9 mouse cellular contexts compared by ENCODE assay signal in the genomic region with DNA sequence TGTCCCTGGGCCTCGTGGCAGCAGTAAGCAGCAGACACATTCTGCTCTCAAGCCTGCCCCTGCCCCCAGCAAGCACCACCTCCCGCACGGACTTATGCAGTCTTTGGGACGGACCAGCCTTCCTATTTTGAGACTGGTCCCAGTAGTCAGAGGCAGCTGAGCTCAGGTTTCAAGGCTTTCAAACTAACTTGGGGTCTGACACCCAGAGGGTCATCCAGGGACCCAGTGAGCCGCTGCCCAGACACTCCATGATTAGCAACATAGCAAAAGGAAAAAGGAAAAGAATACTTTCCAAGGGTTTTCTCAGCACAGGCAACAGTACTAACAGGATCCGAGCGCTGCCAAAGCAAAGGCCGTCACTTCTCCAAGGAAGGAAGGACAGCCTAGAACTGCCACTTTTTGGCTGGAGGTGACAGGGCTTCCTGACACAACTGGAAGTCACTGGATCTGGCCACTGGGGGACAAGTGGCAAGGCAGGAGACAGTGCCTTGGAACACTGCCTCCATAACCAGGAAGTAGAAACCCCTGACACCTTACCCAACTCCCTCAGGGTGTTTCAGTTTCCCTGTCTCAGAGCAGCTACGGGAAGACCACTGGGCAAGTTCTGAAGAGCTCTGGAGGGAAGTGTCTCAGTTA. TPM values are rescaled to one million over a fixed set of nuclear protein-coding genes. Genes with fewer than 3 reads are reported as not detected.
DNase-seq lines count a peak whose midpoint lies in the region; ATAC-seq and TF ChIP-seq lines count a peak whose summit lies in the region.
"Had no signal": no experiment of that assay in that cellular context is flagged by ENCODE, and none has a peak within 500 bp of the region (broad histone marks: within the 10 kb centered on the region; RNA-seq: fewer than 3 reads in every experiment).

No protein-coding gene starts in this region.

- no peak for DNase-seq in hindbrain, embryonic 10.5 days (ENCODE audit: low spot score)
- no peak for DNase-seq in hindbrain, embryonic 14.5 days (ENCODE audit: low spot score)
- peak; percentile 66 to 74 for DNase-seq in heart, adult 18-20 months
- peak; percentile 85 for DNase-seq in kidney, adult 2 months
- DNase-seq in lung, postnatal 14 days, result peak; percentile 50
- no peak for DNase-seq in thymus, postnatal 0 days (ENCODE audit: low spot score)
- DNase-seq in yolk sac, embryonic 10.5 days (ENCODE audit: low spot score), result no peak
- no peak for DNase-seq in spleen, postnatal 14 days (ENCODE audit: low spot score in 2 of 2)

- no peak overlapping the region for H3K4me2 ChIP-seq in hindbrain, embryonic 14.5 days (replicated peaks)

- 46% methylated on average over 9 of the region's 9 CpGs for WGBS in hindbrain, embryonic 10.5 days
- WGBS in hindbrain, embryonic 14.5 days, result 46% methylated on average over 9 of the region's 9 CpGs
- WGBS in kidney, adult 2 months, result 45% methylated on average over 9 of the region's 9 CpGs

- TF ChIP-seq CTCF in kidney, adult 2 months (conservative IDR thresholded peaks at IDR 0.05; ENCODE audit: insufficient read depth, insufficient read length, low read depth, low read length), result 0 out of 2 replicates have a peak, but pooled peaks have one; percentile 3

- no peak overlapping the region for H3K4me3 ChIP-seq in hindbrain, embryonic 10.5 days
- H3K4me3 ChIP-seq in hindbrain, embryonic 14.5 days (replicated peaks; ENCODE audit: low read length), result no peak overlapping the region
- H3K4me3 ChIP-seq in kidney, adult 2 months (ENCODE audit: insufficient read depth, low read depth, low read length), result no peak overlapping the region

- H3K9ac ChIP-seq in hindbrain, embryonic 14.5 days, result no peak overlapping the region

- peaks cover 44% of the 10 kb centered on the region for H3K36me3 ChIP-seq in hindbrain, embryonic 10.5 days
- H3K36me3 ChIP-seq in hindbrain, embryonic 14.5 days (replicated peaks; ENCODE audit: control insufficient read depth, insufficient read depth), result 0 out of 2 replicates have a peak, but pooled peaks cover 3% of the 10 kb centered on the region
- no peaks in the 10 kb centered on the region for H3K36me3 ChIP-seq in kidney, adult 2 months (ENCODE audit: control insufficient read depth, insufficient read depth, low read length)
- H3K36me3 ChIP-seq: G1E had no signal

- no peaks in the 10 kb centered on the region for H3K9me3 ChIP-seq in hindbrain, embryonic 10.5 days
- no peaks in the 10 kb centered on the region for H3K9me3 ChIP-seq in hindbrain, embryonic 14.5 days (ENCODE audit: control insufficient read depth, low read length)
- H3K9me3 ChIP-seq: G1E had no signal

- H3K4me1 ChIP-seq in hindbrain, embryonic 10.5 days (replicated peaks), result peaks cover 64% of the 10 kb centered on the region
- H3K4me1 ChIP-seq in hindbrain, embryonic 14.5 days (replicated peaks; ENCODE audit: control insufficient read depth, insufficient read depth, low read length), result peaks cover 27% of the 10 kb centered on the region; the same call in 1 of the 2 replicates
- peaks cover 44% of the 10 kb centered on the region for H3K4me1 ChIP-seq in kidney, adult 2 months (ENCODE audit: control insufficient read depth, insufficient read depth, low read length)

- peak overlapping the region; percentile 57 for H3K27ac ChIP-seq in hindbrain, embryonic 10.5 days
- no peak overlapping the region for H3K27ac ChIP-seq in hindbrain, embryonic 14.5 days
- H3K27ac ChIP-seq in kidney, adult 2 months (ENCODE audit: insufficient read depth, low read depth, low read length), result peak overlapping the region; percentile 77

- no peak for TF ChIP-seq POLR2A in kidney, adult 2 months (IDR thresholded peaks at IDR 0.05; ENCODE audit: low read depth, low read length)

- peaks cover 5% of the 10 kb centered on the region for H3K27me3 ChIP-seq in hindbrain, embryonic 10.5 days (ENCODE audit: insufficient read depth, poor library complexity, severe bottlenecking)
- no peaks in the 10 kb centered on the region for H3K27me3 ChIP-seq in hindbrain, embryonic 14.5 days (ENCODE audit: control insufficient read depth, insufficient read depth, low read length)
- no peaks in the 10 kb centered on the region for H3K27me3 ChIP-seq in kidney, adult 2 months (replicated peaks; ENCODE audit: control insufficient read depth, insufficient read depth, low read length)

- no peak for ATAC-seq in hindbrain, embryonic 14.5 days (ENCODE audit: low FRiP score)

RNA-seq across cellular contexts. Expression of a gene that starts 9.5 kb away (rescaled TPM):
- polyA plus RNA-seq in hindbrain, embryonic 10.5 days (2016; fragmentation: Nextera tagmentation; extraction: Ambion mirVana), result 4.8 and 4.9 TPM in 2 replicates
- polyA plus RNA-seq in hindbrain, embryonic 14.5 days (2014; fragmentation: Nextera tagmentation; extraction: Ambion mirVana), result 3.3 and 3.8 TPM in 2 replicates
- 1 to 10 TPM; 5.2 to 5.4 TPM for total RNA-seq in heart, adult 18-20 months (2021)
- 9.1 and 10.5 TPM in 2 replicates for polyA plus RNA-seq in kidney, adult 2 months (2012; rRNA removed)
- polyA plus RNA-seq in thymus, postnatal 0 days (2015; fragmentation: Nextera tagmentation; extraction: Ambion mirVana), result 10.0 and 10.6 TPM in 2 replicates
- polyA plus RNA-seq: G1E had no signal

RNA-seq across cellular contexts. Expression of a gene that starts 58.0 kb away (rescaled TPM):
- polyA plus RNA-seq in hindbrain, embryonic 10.5 days (2016; fragmentation: Nextera tagmentation; extraction: Ambion mirVana), result 98.9 and 137 TPM in 2 replicates
- polyA plus RNA-seq in hindbrain, embryonic 14.5 days (2014; fragmentation: Nextera tagmentation; extraction: Ambion mirVana), result 11.8 and 15.6 TPM in 2 replicates
- 1 to 10 TPM in 1 of 2 experiments, under 1 TPM in 1; 0.82 to 1.8 TPM for total RNA-seq in heart, adult 18-20 months (2021)
- 0.68 and 0.72 TPM in 2 replicates for polyA plus RNA-seq in kidney, adult 2 months (2012; rRNA removed)
- polyA plus RNA-seq in thymus, postnatal 0 days (2015; fragmentation: Nextera tagmentation; extraction: Ambion mirVana), result 85.5 and 87.8 TPM in 2 replicates

Comparison
In these comparisons a context has a peak if more than half of its experiments do, and no peak if none do; other contexts are left out.
1. DNase-seq: peak in heart, adult 18-20 months (2 of 2), kidney, adult 2 months (single experiment) and lung, postnatal 14 days (single experiment); none in hindbrain, embryonic 10.5 days (single experiment), hindbrain, embryonic 14.5 days (single experiment), thymus, postnatal 0 days (single experiment), yolk sac, embryonic 10.5 days (single experiment) and spleen, postnatal 14 days (0 of 2).